Mouse (Mus musculus): ENCODE results near the gene Fads2.

Fads2 gene

DNA sequence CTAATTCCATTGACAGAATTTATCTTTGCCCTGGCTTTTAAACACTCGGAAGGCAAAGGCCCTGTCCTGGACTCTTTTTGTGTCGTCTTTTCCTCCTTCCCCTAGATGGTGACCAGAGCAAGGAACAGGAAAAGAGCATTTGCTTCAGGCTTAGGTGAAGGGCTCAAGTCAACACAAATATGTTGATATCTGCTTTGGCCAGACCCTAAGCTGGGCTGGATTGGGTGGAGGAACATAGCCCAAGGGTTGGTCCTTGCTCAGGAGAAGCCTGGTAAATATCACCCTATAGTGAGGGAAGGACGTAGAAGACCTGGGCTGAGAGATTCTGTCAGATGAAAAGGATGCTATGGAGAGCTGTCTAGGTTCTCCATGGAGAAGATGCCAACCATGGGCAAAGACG is 85.4 kb downstream of the Fads2 start:
- DNase-seq (ENCODE audit: extremely low read depth, low read depth) = no peak

DNA sequence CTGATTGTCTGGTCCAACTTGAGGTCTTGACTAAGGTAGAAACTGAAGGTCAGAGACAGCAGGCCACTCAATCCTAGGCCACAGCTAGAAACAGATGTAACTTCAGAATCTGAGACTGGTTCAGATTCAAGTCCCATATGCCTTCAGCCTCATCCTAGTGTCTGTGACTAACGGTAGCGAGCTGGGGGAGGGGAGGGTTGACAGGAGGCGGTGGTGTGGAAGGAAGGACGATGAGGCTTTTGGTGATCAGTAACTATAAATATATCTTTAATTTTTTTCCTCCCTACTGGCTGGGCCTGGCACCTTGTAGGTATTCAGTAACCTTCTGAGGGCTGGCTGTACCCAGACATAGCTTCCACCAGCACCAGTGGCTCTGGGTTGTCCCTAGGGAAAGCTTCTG is 86.1 kb downstream of the Fads2 start:
- no peak for DNase-seq (ENCODE audit: extremely low read depth, low read depth)

DNA sequence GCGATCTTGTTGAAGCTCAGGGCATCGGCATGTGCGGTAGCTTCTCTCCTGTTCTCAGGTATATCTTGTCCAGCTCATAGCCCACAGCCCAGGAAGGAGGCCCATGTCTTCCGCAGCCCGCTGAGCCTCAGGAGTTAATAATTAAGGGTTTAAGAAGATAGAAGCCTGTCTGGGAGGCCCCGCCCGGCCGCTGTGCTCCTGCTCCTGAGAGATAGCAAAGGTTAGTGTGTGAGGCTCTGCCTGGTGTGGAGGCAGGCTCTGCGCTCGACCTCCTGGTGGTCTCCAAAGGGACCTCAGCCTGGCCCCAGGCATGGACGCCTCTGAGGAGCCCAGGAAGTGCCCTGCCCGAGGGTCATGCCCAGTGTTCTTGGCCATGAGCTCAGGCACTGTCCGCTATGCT is 86.7 kb downstream of the Fads2 start:
- peak; percentile 59 for DNase-seq (ENCODE audit: extremely low read depth, low read depth)

DNA sequence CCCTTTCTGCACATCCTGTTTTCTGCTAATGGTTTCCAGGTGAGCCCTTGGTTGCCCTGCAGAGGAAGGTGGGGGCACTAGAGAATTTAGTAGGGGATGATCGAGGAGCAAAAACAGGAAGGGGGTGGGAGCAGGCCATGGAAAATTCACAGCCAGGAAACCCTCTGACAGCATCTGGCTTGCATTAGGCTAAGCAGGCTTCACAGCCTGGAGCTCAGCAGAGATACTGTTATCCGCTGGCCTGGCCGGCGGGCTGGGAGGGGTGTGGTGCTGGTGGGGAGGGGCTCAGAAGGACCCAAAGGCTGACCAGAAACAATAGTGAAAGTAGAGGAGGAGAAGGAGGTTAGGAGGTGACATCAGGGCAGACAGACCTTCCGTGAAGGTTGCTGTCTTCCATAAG is 87.6 kb downstream of the Fads2 start:
- no peak for DNase-seq (ENCODE audit: extremely low read depth, low read depth)

DNA sequence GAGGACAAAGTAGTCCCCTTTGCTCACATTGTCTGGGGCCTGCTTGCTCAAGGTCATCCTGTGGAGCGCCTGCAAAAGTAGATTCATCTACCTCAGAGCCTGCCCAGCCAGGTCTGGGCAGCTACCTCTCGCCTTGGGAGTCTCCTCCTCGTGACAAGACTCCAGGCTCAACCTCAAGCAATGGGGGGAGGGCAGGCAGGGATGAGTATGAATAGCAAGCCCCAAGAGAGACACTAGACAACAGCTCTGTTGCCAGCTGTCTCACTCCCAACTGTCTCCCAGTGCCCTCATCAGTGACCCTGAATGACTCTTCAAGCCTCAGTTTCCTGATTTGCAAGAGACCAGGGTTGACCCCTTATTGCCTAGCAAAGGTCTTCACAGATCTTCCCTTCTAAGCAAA is 88.2 kb downstream of the Fads2 start:
- DNase-seq (ENCODE audit: extremely low read depth, low read depth) = no peak

DNA sequence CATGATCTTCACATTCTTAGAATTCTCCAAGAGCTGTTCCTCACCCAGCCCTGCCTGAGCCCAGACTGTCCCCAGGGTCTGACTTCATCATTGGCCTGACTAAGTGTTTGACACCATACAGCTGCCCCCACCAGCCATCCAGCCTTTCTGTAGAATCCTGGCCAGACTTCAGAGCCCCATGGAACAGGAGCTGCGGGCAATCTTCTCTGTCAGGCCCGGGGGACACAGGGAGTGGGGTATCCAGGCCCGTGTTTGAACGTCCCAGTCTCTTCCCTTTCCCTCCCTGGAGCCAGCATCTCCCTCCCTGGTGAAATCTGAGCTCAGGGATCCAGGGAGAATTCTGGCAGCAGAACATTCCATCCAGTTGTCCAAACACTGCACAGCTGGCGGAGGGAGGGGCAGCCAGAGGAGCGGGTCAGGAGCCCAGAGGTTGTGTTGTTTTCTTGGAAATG is 88.7 kb downstream of the Fads2 start:
- no peak for DNase-seq (ENCODE audit: extremely low read depth, low read depth)
